Mouse (Mus musculus) intestine, postnatal 0 days (tissue): ENCODE data around the gene Hcrtr1. TPM values are rescaled to one million over a fixed set of nuclear protein-coding genes. Genes with fewer than 3 reads are reported as not detected.
A peak's percentile ranks its signal among the peaks of the same experiment; 100 is the strongest.

Source experiments
- ATAC-seq: fragments of 200-750 bp; cut with Nextera tagmentation; 2 replicates; pipeline ENCODE4 v1.8.0; 2017; ENCODE audit warnings: mild to moderate bottlenecking, moderate TSS enrichment, moderate library complexity
- H3K27ac ChIP-seq: fragments of 300-500 bp; sonication (generic); 2 replicates; pipeline ENCODE4 v1.5.1; 2014; ENCODE audit warnings: mild to moderate bottlenecking, low read depth, low read length, moderate library complexity
- H3K27me3 ChIP-seq: fragments of 300-500 bp; sonication (generic); replicated peaks from 2 replicates; pipeline ENCODE4 v1.6.1; 2014; ENCODE audit warnings: low read length, mixed read lengths; ENCODE audit not compliant: control insufficient read depth, insufficient read depth
- H3K36me3 ChIP-seq: fragments of 300-500 bp; sonication (generic); 2 replicates; pipeline ENCODE4 v1.6.1; 2014; ENCODE audit warnings: mild to moderate bottlenecking, moderate library complexity; ENCODE audit not compliant: control insufficient read depth, insufficient read depth
- H3K4me1 ChIP-seq: fragments of 300-500 bp; sonication (generic); replicated peaks from 2 replicates; pipeline ENCODE4 v1.6.1; 2014; ENCODE audit warnings: antibody characterized with exemption, low read length, mixed read lengths; ENCODE audit not compliant: control insufficient read depth, insufficient read depth
- H3K4me2 ChIP-seq: fragments of 300-500 bp; sonication (generic); replicated peaks from 2 replicates; pipeline ENCODE4 v1.6.1; 2014; ENCODE audit warnings: low read depth, mild to moderate bottlenecking, moderate library complexity
- H3K4me3 ChIP-seq: fragments of 300-500 bp; sonication (generic); 2 replicates; pipeline ENCODE4 v1.5.1; 2014; ENCODE audit warnings: low read depth, low read length
- H3K9ac ChIP-seq: fragments of 300-500 bp; sonication (generic); 2 replicates; pipeline ENCODE4 v1.6.1; 2014; ENCODE audit warnings: mild to moderate bottlenecking, low read depth, low read length
- H3K9me3 ChIP-seq: fragments of 300-500 bp; sonication (generic); 2 replicates; pipeline ENCODE4 v1.6.1; 2016; ENCODE audit warnings: mixed run types; ENCODE audit not compliant: control insufficient read depth
- CTCF ChIP-seq: sonication (generic); IDR thresholded peaks from 2 replicates; pipeline ENCODE4 v1.5.1; 2016; ENCODE audit warnings: low read depth, mild to moderate bottlenecking, control low read depth, antibody characterized with exemption, moderate library complexity
- WGBS: fragments of 180-500 bp; shearing (Covaris S2); extraction: QIAGEN DNeasy Blood & Tissue Kit; methylation state at CpG from one replicate; pipeline ENCODE4 v1.1.7; 2014; 5-methylcytosine and 5-hydroxymethylcytosine counted together
- polyA plus RNA-seq: library from polyadenylated mRNA; unstranded; fragments of >200 nt; fragmentation: Nextera tagmentation; extraction: Ambion mirVana; gene quantifications from 2 replicates; pipeline ENCODE4 v1.2.1, GENCODE M21; 2015

The Hcrtr1 gene
- polyA plus RNA-seq, 1 experiment from 2014 or later: 0.91 TPM

DNA sequence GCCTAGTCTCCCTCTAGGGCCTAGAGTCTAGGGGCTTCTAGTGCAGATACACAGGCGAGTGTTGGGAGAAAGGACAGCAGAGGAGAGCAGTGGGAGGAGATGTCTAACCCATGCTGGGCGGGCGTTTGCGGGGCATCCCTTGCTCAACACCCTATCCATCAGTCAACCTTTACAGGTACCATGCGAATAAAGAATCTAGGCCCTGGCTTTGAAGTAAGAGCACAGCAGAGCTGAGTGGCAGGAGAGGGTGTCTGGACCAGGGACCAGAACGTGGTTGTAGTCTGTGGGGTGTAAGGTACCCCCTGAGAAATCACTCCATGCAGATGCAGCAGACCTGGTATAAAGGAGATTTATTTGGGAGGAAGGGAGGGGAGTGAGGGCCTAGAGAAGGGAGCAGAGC is 25.0 kb upstream of the Hcrtr1 start:
- Histone ChIP-seq H3K9ac (no peak overlapping the region), H3K4me1 (peaks cover 24% of the 10 kb centered on the region), H3K36me3 (peaks cover 30% of the 10 kb centered on the region; the same call in 1 of the 2 replicates), H3K27ac (no peak overlapping the region), H3K4me3 (no peak overlapping the region), H3K9me3 (no peaks in the 10 kb centered on the region), H3K4me2 (no peak overlapping the region), H3K27me3 (no peaks in the 10 kb centered on the region)
- 88% methylated on average over 6 of the region's 6 CpGs for WGBS
- ATAC-seq: no peak
- TF ChIP-seq CTCF: no peak

DNA sequence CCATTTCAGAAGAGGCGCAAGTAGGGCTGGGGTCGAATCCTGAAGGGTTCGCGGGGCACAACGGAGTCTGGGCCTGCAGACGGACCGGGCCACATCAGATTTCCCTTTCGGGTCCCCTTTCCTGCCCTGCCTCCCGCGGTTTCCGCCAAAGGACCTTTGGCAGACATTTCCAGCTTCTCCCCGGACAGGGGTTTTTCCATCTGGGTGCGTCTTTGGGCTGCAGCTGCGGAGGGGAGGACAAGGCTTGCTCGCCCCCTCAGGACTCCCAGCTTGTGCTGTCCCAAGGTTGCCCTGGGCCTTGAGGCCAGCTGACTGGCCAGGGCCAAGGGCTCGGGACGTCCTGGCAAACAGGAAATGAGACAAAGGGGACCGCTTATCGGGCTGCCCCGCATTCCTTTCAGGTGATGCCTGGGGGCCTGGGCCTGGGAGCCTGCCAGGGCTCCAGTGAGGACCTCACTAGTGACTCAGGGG is 24.3 kb upstream of the Hcrtr1 start:
- Histone ChIP-seq H3K4me1 (peaks cover 18% of the 10 kb centered on the region), H3K9ac (no peak overlapping the region), H3K4me2 (peak overlapping the region; percentile 43), H3K27me3 (no peaks in the 10 kb centered on the region), H3K27ac (0 out of 2 replicates have a peak overlapping the region, but pooled peaks have one; percentile 2), H3K36me3 (peaks cover 30% of the 10 kb centered on the region; the same call in 1 of the 2 replicates), H3K9me3 (no peaks in the 10 kb centered on the region), H3K4me3 (no peak overlapping the region)
- 20% methylated on average over 20 of the region's 20 CpGs for WGBS
- no peak for TF ChIP-seq CTCF
- no peak for ATAC-seq

DNA sequence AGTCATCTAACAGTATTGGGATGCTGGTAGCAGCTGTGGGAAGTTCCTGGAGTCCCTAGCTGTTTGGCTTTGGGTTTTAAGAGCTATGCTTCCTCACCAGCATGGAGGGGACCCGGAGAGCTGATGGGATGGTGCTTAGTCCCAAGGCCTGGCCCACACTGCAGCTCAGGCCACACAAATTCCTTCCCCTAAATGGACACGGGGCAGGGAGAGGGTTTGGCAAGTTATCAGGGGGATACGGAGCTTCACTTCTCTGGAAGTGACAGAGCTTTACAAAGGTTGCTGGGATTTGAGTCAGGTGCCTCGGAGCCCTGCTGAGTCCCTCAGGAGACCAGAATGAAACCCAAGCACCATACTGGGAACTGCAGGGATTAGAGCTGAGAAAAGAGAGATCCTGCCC is 22.2 kb upstream of the Hcrtr1 start:
- H3K4me3 ChIP-seq: no peak overlapping the region
- H3K9ac ChIP-seq: no peak overlapping the region
- peaks cover 16% of the 10 kb centered on the region; the same call in 1 of the 2 replicates for H3K36me3 ChIP-seq
- no peak for ATAC-seq
- H3K27me3 ChIP-seq: no peaks in the 10 kb centered on the region
- 45% methylated on average over 4 of the region's 4 CpGs for WGBS
- H3K4me2 ChIP-seq: no peak overlapping the region
- H3K4me1 ChIP-seq: peaks cover 6% of the 10 kb centered on the region; the same call in 1 of the 2 replicates
- H3K27ac ChIP-seq: no peak overlapping the region
- no peak for TF ChIP-seq CTCF
- H3K9me3 ChIP-seq: no peaks in the 10 kb centered on the region

DNA sequence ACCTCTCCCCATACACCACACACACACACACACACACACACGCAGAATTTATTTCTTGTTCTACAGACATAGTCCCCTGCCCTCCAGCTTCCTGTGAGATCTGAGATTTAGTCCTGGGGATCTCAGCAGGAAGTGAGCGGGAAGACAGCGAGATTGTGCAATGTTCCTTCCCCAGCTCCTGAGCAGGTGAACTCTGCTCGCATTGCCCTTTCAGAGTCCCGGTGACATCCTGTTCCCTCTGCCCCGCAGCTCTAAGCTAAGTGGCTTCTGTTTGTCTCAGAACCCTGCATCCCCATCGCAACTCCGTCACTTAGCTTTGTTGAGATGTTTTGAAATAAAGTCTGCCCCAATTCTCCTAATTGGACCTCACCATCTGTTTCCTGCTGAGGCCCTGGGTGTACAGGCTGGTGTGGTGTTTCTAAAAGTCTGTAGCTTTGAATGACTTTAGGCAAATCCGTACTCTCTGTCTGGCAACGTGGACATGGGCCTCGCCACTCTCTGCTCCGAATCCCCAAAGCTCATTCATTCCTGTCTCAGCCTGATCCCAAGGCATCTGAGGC is 17.7 kb upstream of the Hcrtr1 start:
- Histone ChIP-seq H3K9me3 (no peaks in the 10 kb centered on the region), H3K27me3 (peaks cover 6% of the 10 kb centered on the region), H3K4me1 (no peaks in the 10 kb centered on the region), H3K36me3 (no peaks in the 10 kb centered on the region), H3K4me2 (no peak overlapping the region), H3K9ac (no peak overlapping the region), H3K27ac (no peak overlapping the region), H3K4me3 (no peak overlapping the region)
- ATAC-seq: peak; percentile 71
- no peak for TF ChIP-seq CTCF
- WGBS: 46% methylated on average over 12 of the region's 12 CpGs

DNA sequence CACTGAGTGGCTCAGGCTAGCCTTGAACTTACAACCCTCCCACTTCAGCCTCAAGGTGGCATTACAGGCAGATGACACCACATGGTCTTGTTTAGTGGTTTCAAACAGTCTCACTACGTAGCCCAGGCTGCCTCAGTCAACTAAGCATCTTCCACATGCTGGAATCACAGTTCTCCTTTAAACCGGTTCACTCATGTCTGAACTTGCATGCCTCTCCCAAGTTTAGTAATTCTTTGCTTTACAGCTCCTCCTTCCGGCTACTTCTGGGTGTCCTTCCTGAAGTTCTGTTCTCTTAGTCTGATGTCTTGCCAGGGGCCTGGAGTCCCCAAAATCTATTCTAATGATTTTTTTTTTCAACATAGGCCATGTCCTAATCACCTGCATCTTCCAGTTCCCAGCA is 15.1 kb upstream of the Hcrtr1 start:
- Histone ChIP-seq H3K27ac (no peak overlapping the region), H3K4me3 (no peak overlapping the region), H3K27me3 (peaks cover 6% of the 10 kb centered on the region), H3K4me1 (no peaks in the 10 kb centered on the region), H3K4me2 (no peak overlapping the region), H3K9ac (no peak overlapping the region), H3K9me3 (no peaks in the 10 kb centered on the region), H3K36me3 (no peaks in the 10 kb centered on the region)
- WGBS: 79% methylated on average over 3 of the region's 3 CpGs
- 0 out of 2 replicates have a peak, but pooled peaks have one; percentile 12 for TF ChIP-seq CTCF
- no peak for ATAC-seq

DNA sequence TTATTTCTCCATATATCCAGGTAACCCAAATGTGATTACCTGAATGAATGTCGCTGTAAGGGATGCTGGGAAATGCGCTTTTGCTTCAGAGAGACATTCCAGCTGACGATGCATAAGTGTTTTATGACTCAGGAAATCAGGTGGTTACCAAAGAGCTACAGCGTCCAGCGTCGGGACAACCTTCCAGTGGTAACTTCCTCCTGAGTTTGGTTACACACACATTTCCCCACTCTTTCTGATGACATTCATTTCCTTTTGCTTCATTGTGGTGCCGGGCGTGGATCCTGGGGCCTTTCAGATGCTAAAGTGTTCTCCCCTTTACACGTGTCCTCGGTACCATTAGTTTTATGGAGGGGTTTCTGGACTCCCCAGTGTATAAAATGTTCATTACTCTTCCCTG is 9.2 kb upstream of the Hcrtr1 start:
- Histone ChIP-seq H3K9me3 (no peaks in the 10 kb centered on the region), H3K9ac (no peak overlapping the region), H3K27me3 (peaks cover 6% of the 10 kb centered on the region), H3K4me1 (no peaks in the 10 kb centered on the region), H3K36me3 (no peaks in the 10 kb centered on the region), H3K4me2 (no peak overlapping the region), H3K4me3 (no peak overlapping the region), H3K27ac (no peak overlapping the region)
- ATAC-seq: peak; percentile 33; the same call in 1 of the 2 replicates
- WGBS: 41% methylated on average over 10 of the region's 10 CpGs
- TF ChIP-seq CTCF: no peak
